Mouse (Mus musculus) kidney, embryonic 15.5 days (tissue): ENCODE data around the gene Gm3138. TPM values are rescaled to one million over a fixed set of nuclear protein-coding genes. Genes with fewer than 3 reads are reported as not detected.
"Not testable (repeated sequence)": the region's sequence is repeated elsewhere in the genome, so short reads cannot be mapped to it uniquely, and the experiment has no call there.

Source experiments
- ATAC-seq: fragments of 200-750 bp; cut with Nextera tagmentation; replicated peaks from 2 replicates; pipeline ENCODE4 v1.8.0; 2017; ENCODE audit warnings: moderate TSS enrichment; ENCODE audit not compliant: low FRiP score
- H3K27ac ChIP-seq: fragments of 300-500 bp; sonication (generic); 2 replicates; pipeline ENCODE4 v1.5.1; 2015; ENCODE audit warnings: mild to moderate bottlenecking, inconsistent platforms
- H3K27me3 ChIP-seq: fragments of 300-500 bp; sonication (generic); 2 replicates; pipeline ENCODE4 v1.6.1; 2015; ENCODE audit warnings: inconsistent platforms
- H3K36me3 ChIP-seq: fragments of 300-500 bp; sonication (generic); 2 replicates; pipeline ENCODE4 v1.6.1; 2015; ENCODE audit warnings: inconsistent platforms
- H3K4me1 ChIP-seq: fragments of 300-500 bp; sonication (generic); 2 replicates; pipeline ENCODE4 v1.6.1; 2015; ENCODE audit warnings: inconsistent platforms
- H3K4me2 ChIP-seq: fragments of 300-500 bp; sonication (generic); 2 replicates; pipeline ENCODE4 v1.6.1; 2015; ENCODE audit warnings: moderate library complexity, mild to moderate bottlenecking, inconsistent platforms
- H3K4me3 ChIP-seq: fragments of 300-500 bp; sonication (generic); replicated peaks from 2 replicates; pipeline ENCODE4 v1.5.1; 2015; ENCODE audit warnings: mild to moderate bottlenecking, inconsistent platforms
- H3K9ac ChIP-seq: fragments of 300-500 bp; sonication (generic); 2 replicates; pipeline ENCODE4 v1.6.1; 2015; ENCODE audit warnings: mild to moderate bottlenecking, inconsistent platforms
- H3K9me3 ChIP-seq: fragments of 300-500 bp; sonication (generic); replicated peaks from 2 replicates; pipeline ENCODE4 v1.6.1; 2016; ENCODE audit warnings: inconsistent platforms
- WGBS: fragments of 180-500 bp; shearing (Covaris S2); methylation state at CpG from one replicate; pipeline ENCODE4 v1.1.7; 2015; ENCODE audit warnings: mixed read lengths; 5-methylcytosine and 5-hydroxymethylcytosine counted together
- polyA plus RNA-seq: library from polyadenylated mRNA; unstranded; fragments of >200 nt; fragmentation: Nextera tagmentation; extraction: Ambion mirVana; gene quantifications from 2 replicates; pipeline ENCODE4 v1.2.1, GENCODE M21; 2015

Gm3138 gene
- not detected in 2 replicates for polyA plus RNA-seq

DNA sequence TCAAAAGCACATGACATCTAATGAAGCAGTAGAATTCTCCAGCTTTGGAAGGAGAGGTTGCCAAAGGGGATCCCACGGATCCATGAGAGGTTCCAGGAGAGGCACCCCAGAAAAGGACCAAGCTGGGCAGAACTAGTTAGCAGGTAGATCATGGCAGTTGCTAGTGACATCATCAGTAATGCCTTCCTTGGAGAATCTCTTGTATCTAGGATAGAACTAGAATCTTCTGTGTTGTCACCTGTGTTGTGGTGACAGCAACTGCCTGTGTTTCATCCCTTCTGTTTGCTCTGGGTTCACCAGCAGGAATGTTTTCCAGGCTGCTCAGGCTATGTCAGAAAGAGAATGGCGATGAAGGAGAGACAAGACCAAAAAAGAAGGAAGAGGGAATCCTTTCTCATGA, at the start of gene Gm3138:
TSS of gene Gm3138 (plus strand) at position 301 of the 400 bp plus-strand sequence.
- ATAC-seq, H3K36me3 ChIP-seq, H3K9me3 ChIP-seq, H3K4me2 ChIP-seq, H3K27me3 ChIP-seq, H3K4me1 ChIP-seq, H3K9ac ChIP-seq, H3K4me3 ChIP-seq, H3K27ac ChIP-seq: not testable (repeated sequence)
- WGBS = no CpG with 5 or more reads among the region's 2 CpGs

DNA sequence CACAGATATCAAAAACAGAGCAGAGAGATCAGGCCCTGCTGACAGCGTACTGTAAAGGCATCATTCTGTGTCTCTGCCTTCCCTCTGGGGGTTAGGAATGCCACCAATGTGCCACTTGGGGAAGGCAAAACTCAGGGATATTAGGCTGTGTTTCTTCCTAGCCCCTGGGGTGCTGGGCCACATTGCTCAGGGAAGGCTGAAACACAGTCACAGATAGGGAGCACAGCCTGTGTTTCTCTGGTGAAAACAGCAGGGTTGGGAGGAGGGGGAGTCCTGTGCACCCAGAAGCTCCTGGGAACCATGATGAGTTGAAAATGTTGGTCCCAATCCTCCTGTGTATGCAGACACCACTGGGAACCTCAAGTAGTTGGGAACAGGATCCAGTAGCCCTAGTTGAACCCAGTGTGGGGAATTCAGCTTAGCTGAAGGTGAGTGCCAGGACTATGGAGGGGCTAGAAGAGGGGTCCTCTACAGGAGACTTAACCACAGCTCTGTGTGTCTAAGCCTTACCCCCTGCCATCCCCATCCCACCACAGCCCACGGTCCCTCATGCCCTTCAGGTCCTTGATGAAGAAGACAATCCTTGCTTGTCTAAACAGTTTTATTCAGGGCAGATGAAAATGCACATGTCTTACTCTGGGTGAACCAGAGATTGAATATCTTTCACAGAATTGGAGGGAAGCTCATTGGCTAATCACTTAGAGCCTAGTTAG, 20.0 kb downstream of the Gm3138 start:
- H3K4me3 ChIP-seq, H3K9ac ChIP-seq, H3K4me2 ChIP-seq, H3K27ac ChIP-seq, H3K36me3 ChIP-seq, H3K27me3 ChIP-seq, H3K4me1 ChIP-seq, H3K9me3 ChIP-seq, ATAC-seq: not testable (repeated sequence)
- 84% methylated on average over 2 of the region's 2 CpGs for WGBS

DNA sequence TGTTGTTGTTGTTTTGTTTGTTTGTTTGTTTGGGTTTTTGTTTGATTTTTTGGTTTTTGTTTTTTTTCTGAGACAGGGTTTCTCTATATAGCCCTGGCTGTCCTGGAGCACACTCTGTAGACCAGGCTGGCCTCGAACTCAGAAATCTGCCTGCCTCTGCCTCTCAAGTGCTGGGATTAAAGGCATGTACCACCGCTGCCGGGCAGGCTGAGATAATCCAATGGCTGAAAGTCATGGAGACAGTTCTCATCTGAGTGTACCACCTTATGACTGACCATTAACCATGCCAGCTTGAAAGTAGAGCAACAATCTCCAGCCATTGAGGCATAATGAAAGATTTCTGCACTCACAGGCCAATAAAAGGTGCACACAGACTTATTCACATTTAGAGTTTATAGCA, 30.4 kb downstream of the Gm3138 start:
- H3K36me3 ChIP-seq, H3K27me3 ChIP-seq, H3K4me1 ChIP-seq, H3K4me2 ChIP-seq, H3K9me3 ChIP-seq, H3K27ac ChIP-seq, H3K4me3 ChIP-seq, ATAC-seq, H3K9ac ChIP-seq: not testable (repeated sequence)
- 100% methylated on average over 1 of the region's 3 CpGs for WGBS

Other genes with a start within 250 kb of the Gm3138 start
- gene Gm5796, start 225.7 kb upstream of the Gm3138 start, polyA plus RNA-seq = not detected in 2 replicates
- gene Gm3115, start 165.5 kb upstream of the Gm3138 start, polyA plus RNA-seq = not detected in 2 replicates
- not detected in 2 replicates for gene Gm8108, start 139.1 kb upstream of the Gm3138 start, polyA plus RNA-seq
- not detected in 2 replicates for gene Gm3127, start 84.6 kb upstream of the Gm3138 start, polyA plus RNA-seq
- 0.18 and 0.45 TPM in 2 replicates for gene Gm2974, start 67.1 kb upstream of the Gm3138 start, polyA plus RNA-seq
- not detected in 2 replicates for gene Gm3149, start 67.7 kb downstream of the Gm3138 start, polyA plus RNA-seq
- gene 2610042L04Rik, start 85.1 kb downstream of the Gm3138 start, polyA plus RNA-seq = 0.10 TPM in 1 of 2 replicates, not detected in the other
- not detected in 2 replicates for gene Gm3159, start 147.9 kb downstream of the Gm3138 start, polyA plus RNA-seq
- 0.17 and 0.19 TPM in 2 replicates for gene Gm3164, start 165.8 kb downstream of the Gm3138 start, polyA plus RNA-seq
- not detected in 2 replicates for gene Gm3173, start 181.4 kb downstream of the Gm3138 start, polyA plus RNA-seq
- not detected in 2 replicates for gene Gm3182, start 232.1 kb downstream of the Gm3138 start, polyA plus RNA-seq